13 mouse cellular contexts compared by ENCODE assay signal in the genomic region with DNA sequence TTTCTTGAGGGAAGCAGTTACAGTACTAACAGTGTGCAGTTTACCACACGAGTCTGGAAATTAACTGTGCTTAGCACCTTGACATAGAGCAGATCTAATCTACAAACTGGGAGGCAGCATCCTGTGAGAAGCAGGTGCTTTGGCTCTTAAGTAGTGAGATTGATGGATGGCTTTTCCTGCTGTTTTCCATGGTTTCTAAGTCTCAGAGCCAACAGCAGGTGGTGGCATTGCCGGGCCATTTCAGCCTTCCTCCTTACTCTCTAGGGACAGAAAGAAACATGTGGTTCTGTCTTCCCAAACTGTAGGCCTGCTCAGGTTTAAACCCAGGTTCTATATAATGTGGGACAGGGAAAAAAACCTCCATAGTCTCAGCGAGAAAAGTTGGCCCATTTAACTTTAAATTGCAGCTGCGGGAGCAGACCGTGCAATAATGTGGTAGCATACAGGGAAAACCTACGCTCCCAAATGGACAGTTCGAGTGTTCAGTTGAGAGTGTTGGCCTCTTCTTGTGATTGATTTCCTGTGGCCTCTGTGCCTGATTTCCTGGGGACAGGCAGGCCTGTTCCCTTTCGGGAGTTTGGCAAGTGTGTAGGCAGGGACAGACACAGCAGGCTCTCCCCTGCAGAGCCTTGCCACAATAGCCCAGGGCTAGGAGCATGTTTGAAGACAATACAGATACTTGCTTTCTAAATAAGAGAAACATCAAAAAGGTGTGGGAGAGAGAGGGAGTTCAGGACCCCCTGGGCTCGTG. TPM values are rescaled to one million over a fixed set of nuclear protein-coding genes. Genes with fewer than 3 reads are reported as not detected.
A peak's percentile ranks its signal among the peaks of the same experiment; 100 is the strongest.
DNase-seq lines count a peak whose midpoint lies in the region; ATAC-seq and TF ChIP-seq lines count a peak whose summit lies in the region.
"Had no signal": no experiment of that assay in that cellular context is flagged by ENCODE, and none has a peak within 500 bp of the region (broad histone marks: within the 10 kb centered on the region; RNA-seq: fewer than 3 reads in every experiment).

No protein-coding gene starts in this region.

- 26% methylated on average over 9 of the region's 9 CpGs for WGBS in forebrain, embryonic 13.5 days
- 28% methylated on average over 9 of the region's 9 CpGs for whole genome bisulfite sequencing in forebrain, embryonic 10.5 days
- 38% methylated on average over 9 of the region's 9 CpGs for WGBS in limb, embryonic 11.5 days
- 43% methylated on average over 9 of the region's 9 CpGs for WGBS in limb, embryonic 10.5 days
- WGBS in hindbrain, postnatal 0 days: 21% methylated on average over 9 of the region's 9 CpGs

- DNase-seq in forebrain, embryonic 10.5 days (ENCODE audit: extremely low spot score, low spot score): no peak
- no peak for DNase-seq in limb, embryonic 11.5 days (ENCODE audit: low spot score)
- DNase-seq in limb, embryonic 10.5 days (ENCODE audit: low spot score): no peak
- peak; percentile 55 for DNase-seq in brain, embryonic 14.5 days (ENCODE audit: low read depth)
- DNase-seq in hindbrain, postnatal 0 days (ENCODE audit: low spot score): peak; percentile 50
- DNase-seq in layer of hippocampus, postnatal 36 days: no peak
- DNase-seq in urinary bladder, postnatal 4 days (ENCODE audit: low spot score in 2 of 2): no peak
- DNase-seq: adrenal gland, adult 8-10 months; kidney, adult 2 months; lung, adult 2 months; thymus, postnatal 4 days had no signal

- peak overlapping the region; percentile 92 for H3K4me2 ChIP-seq in forebrain, embryonic 13.5 days
- 0 out of 2 replicates have a peak overlapping the region, but pooled peaks have one; percentile 10 for H3K4me2 ChIP-seq in limb, embryonic 11.5 days (ENCODE audit: low read depth, severe bottlenecking)
- H3K4me2 ChIP-seq in hindbrain, postnatal 0 days (ENCODE audit: low read depth, low read length): peak overlapping the region; percentile 86

- peak overlapping the region; percentile 48; the same call in 1 of the 2 replicates for H3K27ac ChIP-seq in forebrain, embryonic 13.5 days
- no peak overlapping the region for H3K27ac ChIP-seq in forebrain, embryonic 10.5 days
- no peak overlapping the region for H3K27ac ChIP-seq in limb, embryonic 11.5 days (replicated peaks; ENCODE audit: low read depth, low read length)
- no peak overlapping the region for H3K27ac ChIP-seq in limb, embryonic 10.5 days
- 0 out of 2 replicates have a peak overlapping the region, but pooled peaks have one; percentile 20 for H3K27ac ChIP-seq in hindbrain, postnatal 0 days

- peaks cover 43% of the 10 kb centered on the region for H3K27me3 ChIP-seq in forebrain, embryonic 13.5 days
- H3K27me3 ChIP-seq in forebrain, embryonic 10.5 days (ENCODE audit: poor library complexity, severe bottlenecking): peaks cover 75% of the 10 kb centered on the region
- peaks cover 32% of the 10 kb centered on the region for H3K27me3 ChIP-seq in limb, embryonic 11.5 days (ENCODE audit: control insufficient read depth, insufficient read depth, low read length)
- peaks cover 72% of the 10 kb centered on the region for H3K27me3 ChIP-seq in limb, embryonic 10.5 days (ENCODE audit: low read depth, poor library complexity, severe bottlenecking)
- H3K27me3 ChIP-seq in hindbrain, postnatal 0 days (ENCODE audit: insufficient read depth, low read length): no peaks in the 10 kb centered on the region

- H3K4me1 ChIP-seq in forebrain, embryonic 13.5 days: peaks cover 54% of the 10 kb centered on the region
- H3K4me1 ChIP-seq in forebrain, embryonic 10.5 days: peaks cover 47% of the 10 kb centered on the region
- peaks cover 7% of the 10 kb centered on the region; the same call in 1 of the 2 replicates for H3K4me1 ChIP-seq in limb, embryonic 11.5 days (ENCODE audit: control insufficient read depth, insufficient read depth, low read length)
- peaks cover 33% of the 10 kb centered on the region for H3K4me1 ChIP-seq in limb, embryonic 10.5 days
- H3K4me1 ChIP-seq in hindbrain, postnatal 0 days (ENCODE audit: insufficient read depth, low read length): peaks cover 16% of the 10 kb centered on the region

- H3K36me3 ChIP-seq in forebrain, embryonic 13.5 days (ENCODE audit: poor library complexity, severe bottlenecking): no peaks in the 10 kb centered on the region
- H3K36me3 ChIP-seq in forebrain, embryonic 10.5 days (replicated peaks): no peaks in the 10 kb centered on the region
- H3K36me3 ChIP-seq in limb, embryonic 11.5 days (ENCODE audit: control insufficient read depth, insufficient read depth, low read length): no peaks in the 10 kb centered on the region
- no peaks in the 10 kb centered on the region for H3K36me3 ChIP-seq in limb, embryonic 10.5 days
- H3K36me3 ChIP-seq in hindbrain, postnatal 0 days (ENCODE audit: insufficient read depth, low read length): no peaks in the 10 kb centered on the region

- peak overlapping the region; percentile 13; the same call in 1 of the 2 replicates for H3K9ac ChIP-seq in forebrain, embryonic 13.5 days
- no peak overlapping the region for H3K9ac ChIP-seq in limb, embryonic 11.5 days (ENCODE audit: low read length)
- no peak overlapping the region for H3K9ac ChIP-seq in hindbrain, postnatal 0 days (replicated peaks; ENCODE audit: low read length)

- TF ChIP-seq POLR2A in brain, embryonic 14.5 days (IDR thresholded peaks at IDR 0.05; ENCODE audit: borderline replicate concordance, extremely low read depth, insufficient read depth, insufficient read length, poor library complexity, severe bottlenecking): no peak

- no peak overlapping the region; the same call in 1 of the 2 replicates for H3K4me3 ChIP-seq in forebrain, embryonic 13.5 days
- H3K4me3 ChIP-seq in forebrain, embryonic 10.5 days: no peak overlapping the region
- H3K4me3 ChIP-seq in limb, embryonic 11.5 days (ENCODE audit: low read depth, low read length): no peak overlapping the region
- no peak overlapping the region for H3K4me3 ChIP-seq in limb, embryonic 10.5 days
- no peak overlapping the region for H3K4me3 ChIP-seq in hindbrain, postnatal 0 days (ENCODE audit: low read length)

- no peak for ATAC-seq in forebrain, embryonic 13.5 days
- no peak for ATAC-seq in limb, embryonic 11.5 days (ENCODE audit: insufficient number of reproducible peaks, low FRiP score, low TSS enrichment, low read depth)
- no peak for ATAC-seq in hindbrain, postnatal 0 days

- H3K9me3 ChIP-seq in forebrain, embryonic 13.5 days (replicated peaks): no peaks in the 10 kb centered on the region
- H3K9me3 ChIP-seq in forebrain, embryonic 10.5 days: no peaks in the 10 kb centered on the region
- no peaks in the 10 kb centered on the region for H3K9me3 ChIP-seq in limb, embryonic 11.5 days (ENCODE audit: control insufficient read depth, low read length)
- no peaks in the 10 kb centered on the region for H3K9me3 ChIP-seq in limb, embryonic 10.5 days (replicated peaks)
- no peaks in the 10 kb centered on the region for H3K9me3 ChIP-seq in hindbrain, postnatal 0 days (ENCODE audit: low read length)

- no peak for TF ChIP-seq CTCF in brain, embryonic 14.5 days (IDR thresholded peaks at IDR 0.05; ENCODE audit: borderline replicate concordance, extremely low read depth, insufficient read depth, insufficient read length)
- TF ChIP-seq CTCF in hindbrain, postnatal 0 days (IDR thresholded peaks at IDR 0.05; ENCODE audit: low read depth): 0 out of 2 replicates have a peak, but pooled peaks have one; percentile 30

RNA-seq across cellular contexts. Expression of gene Eva1c, which starts 6.7 kb away (rescaled TPM):
- 4.3 and 5.2 TPM in 2 replicates for polyA plus RNA-seq in forebrain, embryonic 13.5 days (2015; fragmentation: Nextera tagmentation; extraction: Ambion mirVana)
- 0.33 and 0.48 TPM in 2 replicates for polyA plus RNA-seq in forebrain, embryonic 10.5 days (2016; fragmentation: Nextera tagmentation; extraction: Ambion mirVana)
- polyA plus RNA-seq in limb, embryonic 11.5 days (2014; fragmentation: Nextera tagmentation; extraction: Ambion mirVana): 0.23 and 0.44 TPM in 2 replicates
- polyA plus RNA-seq in limb, embryonic 10.5 days (2016; fragmentation: Nextera tagmentation; extraction: Ambion mirVana): 0.16 and 0.43 TPM in 2 replicates
- polyA plus RNA-seq in brain, embryonic 14.5 days (2012; rRNA removed): 2.2 and 3.7 TPM in 2 replicates
- 2.3 and 9.4 TPM in 2 replicates for total RNA-seq in hindbrain, postnatal 0 days (2014; rRNA removed)
- 3.9 and 4.0 TPM in 2 replicates for polyA plus RNA-seq in hindbrain, postnatal 0 days (2015; fragmentation: Nextera tagmentation; extraction: Ambion mirVana)
- total RNA-seq in layer of hippocampus, postnatal 36 days (2021): 1 to 10 TPM; 1.3 to 2.1 TPM
- total RNA-seq: common myeloid progenitor, adult 5-6 weeks had no signal

RNA-seq across cellular contexts. Expression of gene Urb1, which starts 23.0 kb away (rescaled TPM):
- polyA plus RNA-seq in forebrain, embryonic 13.5 days (2015; fragmentation: Nextera tagmentation; extraction: Ambion mirVana): 8.8 and 9.7 TPM in 2 replicates
- polyA plus RNA-seq in forebrain, embryonic 10.5 days (2016; fragmentation: Nextera tagmentation; extraction: Ambion mirVana): 13.4 and 13.8 TPM in 2 replicates
- 16.6 and 16.7 TPM in 2 replicates for polyA plus RNA-seq in limb, embryonic 11.5 days (2014; fragmentation: Nextera tagmentation; extraction: Ambion mirVana)
- polyA plus RNA-seq in limb, embryonic 10.5 days (2016; fragmentation: Nextera tagmentation; extraction: Ambion mirVana): 14.1 and 14.2 TPM in 2 replicates
- polyA plus RNA-seq in brain, embryonic 14.5 days (2012; rRNA removed): 8.0 and 9.6 TPM in 2 replicates
- 14.5 and 17.6 TPM in 2 replicates for total RNA-seq in hindbrain, postnatal 0 days (2014; rRNA removed)
- 4.0 and 4.5 TPM in 2 replicates for polyA plus RNA-seq in hindbrain, postnatal 0 days (2015; fragmentation: Nextera tagmentation; extraction: Ambion mirVana)
- total RNA-seq in layer of hippocampus, postnatal 36 days (2021): 10 to 100 TPM; 12.4 to 14.2 TPM

Comparison
In these comparisons a context has a peak if more than half of its experiments do, and no peak if none do; other contexts are left out.
1. H3K27ac ChIP-seq: peak in forebrain, embryonic 13.5 days (single experiment) and hindbrain, postnatal 0 days (single experiment); none in forebrain, embryonic 10.5 days (single experiment), limb, embryonic 11.5 days (single experiment) and limb, embryonic 10.5 days (single experiment).
2. H3K4me2 ChIP-seq: peak in every context shown above with its lines; median percentile 92 in forebrain, embryonic 13.5 days; 86 in hindbrain, postnatal 0 days; 10 in limb, embryonic 11.5 days.
3. DNase-seq: peak in brain, embryonic 14.5 days (single experiment) and hindbrain, postnatal 0 days (single experiment); none in forebrain, embryonic 10.5 days (single experiment), limb, embryonic 11.5 days (single experiment), limb, embryonic 10.5 days (single experiment), layer of hippocampus, postnatal 36 days (0 of 2) and urinary bladder, postnatal 4 days (0 of 2).